Mouse (Mus musculus): ENCODE data around the gene Rrm1.

- TF ChIP-seq EP300 (IDR thresholded peaks at IDR 0.05; ENCODE audit: insufficient read depth, low read depth, low read length) (no peak), CTCF (IDR thresholded peaks at IDR 0.05; ENCODE audit: low read depth, low read length) (no peak), POLR2A (IDR thresholded peaks at IDR 0.05; ENCODE audit: insufficient read depth, low read length) (no peak)
These were observed 15.4 kb upstream of the Rrm1 start for GRCm38 (mm10) chr7:102425933-102426685.
